Mouse (Mus musculus) layer of hippocampus, postnatal 25 days (tissue): ENCODE results near the gene Rhbdd3. TPM values are rescaled to one million over a fixed set of nuclear protein-coding genes. Genes with fewer than 3 reads are reported as not detected.

Source experiments
- DNase-seq, 2 experiments: peaks; one replicate each; pipeline ENCODE4 v3.0.0; 2022; ENCODE audit warnings: mixed read lengths in 2 of 2, low spot score in 1 of 2; ENCODE audit errors: extremely low spot score in 1 of 2
- total RNA-seq, 2 experiments: library from RNA; stranded (reverse); gene quantifications; 2 replicates each; pipeline ENCODE4 v1.2.3; 2021

Gene Rhbdd3
- total RNA-seq, 2 experiments from 2014 or later = 20.7 to 23.6 TPM

DNA sequence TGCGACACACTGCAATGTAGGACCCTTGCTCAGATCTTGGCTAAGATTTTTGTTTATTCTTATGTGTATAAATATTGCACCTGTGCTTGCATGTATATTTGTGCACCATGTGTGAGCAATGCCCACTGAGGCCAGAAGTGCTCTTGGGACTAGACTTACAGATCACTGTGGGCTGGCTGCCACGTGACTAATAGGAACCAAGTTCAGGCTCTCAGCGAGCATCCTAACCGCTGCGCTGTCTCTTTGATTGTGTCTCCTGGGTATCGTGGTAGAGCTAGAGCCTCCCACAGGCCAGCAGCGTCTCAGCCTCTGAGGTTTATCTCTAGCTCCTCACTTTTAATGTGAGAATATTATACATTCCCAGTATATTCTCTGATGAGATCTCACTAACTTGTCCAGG is 14.9 kb downstream of the Rhbdd3 start:
- no peak for DNase-seq

DNA sequence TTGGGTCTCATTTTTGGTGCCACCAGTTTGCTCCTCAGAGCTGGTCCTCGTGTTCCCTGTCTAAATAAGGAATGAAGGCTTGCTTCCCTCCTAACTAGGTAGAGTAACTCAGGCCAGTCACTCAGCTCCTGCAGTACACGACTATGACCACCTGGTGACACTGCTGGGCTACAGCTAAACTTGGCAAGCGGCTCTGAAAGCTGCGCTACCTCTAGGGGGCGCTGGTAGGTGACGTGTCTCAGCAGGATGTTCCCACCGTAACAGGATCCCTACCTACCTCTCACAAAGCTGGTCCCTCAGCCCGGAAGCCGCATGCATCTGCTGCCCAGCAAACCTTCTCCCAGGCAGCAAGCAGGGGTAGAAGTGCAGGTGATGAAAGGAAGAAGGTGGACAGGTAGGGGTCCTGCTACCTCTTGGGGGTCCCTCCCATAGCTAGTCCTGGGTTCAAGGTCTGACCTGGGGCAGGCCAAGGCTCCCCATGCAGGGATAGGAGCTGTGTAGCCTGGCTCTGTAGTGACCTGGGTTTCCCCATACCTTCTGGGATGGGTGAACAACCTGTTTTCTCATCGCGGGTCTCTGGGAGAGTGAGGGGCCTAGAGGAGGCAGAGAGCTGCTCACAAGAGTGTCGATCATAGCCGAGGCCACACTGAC is 16.3 kb downstream of the Rhbdd3 start:
- DNase-seq = peak; percentile 87 to 96

GRCm38 (mm10) chr11:5125713-5126112 is 27.0 kb downstream of the Rhbdd3 start:
- no peak for DNase-seq

DNA sequence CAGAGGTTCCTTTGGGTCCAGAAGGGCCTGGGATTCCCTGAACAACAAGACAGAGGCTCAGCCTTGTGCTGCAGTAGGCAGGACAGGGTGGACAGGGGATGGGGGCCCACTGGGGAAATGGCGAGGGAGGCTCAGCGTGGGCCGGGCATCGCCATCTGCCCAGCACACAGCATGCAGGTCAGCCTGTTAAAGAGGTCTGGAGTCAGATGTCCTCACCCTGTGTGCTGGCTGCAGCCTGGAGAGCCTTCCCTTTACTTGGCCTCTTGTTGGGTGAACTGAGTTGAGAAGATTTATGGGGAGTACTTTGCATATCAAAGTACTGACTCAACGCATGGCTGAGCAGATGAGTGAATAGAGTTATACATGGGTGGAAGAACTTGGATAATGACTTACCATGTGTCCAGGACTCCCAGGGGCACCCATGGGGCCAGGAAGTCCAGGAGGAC is 30.3 kb downstream of the Rhbdd3 start:
- DNase-seq = no peak

- no peak for DNase-seq
Measured at GRCm38 (mm10) chr11:5130111-5130665, 31.5 kb downstream of the Rhbdd3 start.

DNA sequence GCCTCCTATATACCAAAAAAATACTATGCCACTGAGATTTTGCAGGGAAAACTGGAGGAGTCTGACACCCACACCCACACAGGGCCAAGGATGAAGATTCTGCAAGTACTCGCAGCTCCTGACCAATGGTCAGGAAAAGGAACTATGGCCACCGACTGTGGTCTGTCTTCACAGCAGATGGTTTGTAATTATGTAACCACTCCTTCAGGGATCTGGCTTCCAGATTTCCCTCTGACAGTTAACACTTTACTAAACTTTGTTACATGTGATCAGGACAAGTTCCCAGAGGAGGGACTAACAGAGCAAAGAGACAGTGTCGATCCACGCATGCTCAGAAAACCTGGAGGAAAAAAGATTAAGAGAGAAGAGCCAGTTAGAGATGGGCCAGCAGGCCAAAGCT is 34.0 kb downstream of the Rhbdd3 start:
- no peak for DNase-seq

- DNase-seq = no peak
Measured at GRCm38 (mm10) chr11:5135914-5136313, 37.2 kb downstream of the Rhbdd3 start.

GRCm38 (mm10) chr11:5138642-5139041 is 39.9 kb downstream of the Rhbdd3 start:
- DNase-seq = no peak

DNA sequence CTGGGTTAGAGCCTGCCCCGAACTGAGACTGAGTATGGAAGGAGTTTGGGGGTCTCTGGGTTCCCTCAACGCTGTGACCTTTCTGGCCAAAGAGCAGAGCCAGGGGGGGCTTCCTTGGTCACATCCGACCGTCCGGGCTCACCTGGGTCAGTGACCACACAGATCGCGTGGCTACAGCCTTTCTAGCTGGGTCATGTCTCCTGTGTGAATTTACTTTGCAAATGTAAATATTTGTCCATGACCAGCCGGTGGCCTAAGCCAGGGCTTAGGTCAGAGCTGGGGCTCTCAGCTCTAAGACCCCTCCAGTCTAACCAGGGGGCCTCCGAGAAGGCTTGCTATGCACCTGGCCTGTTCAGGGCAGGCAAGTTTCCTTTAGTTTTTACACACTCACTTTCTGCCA is 40.6 kb downstream of the Rhbdd3 start:
- DNase-seq = no peak

DNA sequence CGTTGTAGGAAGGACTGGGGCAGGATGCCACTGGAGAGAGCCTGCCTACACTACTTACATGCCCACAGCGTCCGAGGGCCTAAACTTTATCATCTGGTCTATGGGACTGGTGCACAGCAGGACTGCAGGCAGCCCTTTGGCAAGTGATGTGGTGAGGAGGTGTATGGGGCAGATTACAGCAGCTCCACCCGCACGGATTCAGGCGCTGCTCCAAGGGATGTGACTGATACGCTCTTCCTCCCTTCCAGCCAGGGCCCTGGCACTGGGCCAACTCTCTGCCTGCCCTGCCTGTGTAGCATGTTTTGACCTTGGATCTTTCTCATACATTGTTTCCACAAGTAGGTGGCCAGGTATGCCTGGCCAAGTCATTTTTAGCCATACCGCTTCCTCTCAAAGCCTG is 41.9 kb downstream of the Rhbdd3 start:
- DNase-seq = peak in 1 of 2 experiments; percentile 31

DNA sequence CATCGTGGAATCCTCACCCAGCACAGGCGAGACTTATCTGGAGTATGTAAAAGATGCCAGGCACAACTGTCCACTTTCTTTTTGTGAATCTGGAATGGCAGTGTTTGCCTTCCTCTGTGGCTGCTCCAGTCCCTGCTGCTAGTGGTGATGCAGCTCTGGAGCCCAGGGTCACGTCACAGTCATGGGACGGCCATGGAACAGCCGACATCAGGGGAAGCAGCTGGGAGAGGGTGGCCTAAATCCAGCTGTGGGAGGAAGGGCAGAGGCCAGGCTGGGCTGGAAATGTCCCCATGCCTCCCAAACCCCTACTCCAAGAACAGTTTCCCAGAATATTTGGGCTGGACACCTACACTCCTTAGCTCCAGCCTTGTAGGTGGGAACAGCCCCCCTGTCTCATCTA is 42.5 kb downstream of the Rhbdd3 start:
- no peak for DNase-seq

DNA sequence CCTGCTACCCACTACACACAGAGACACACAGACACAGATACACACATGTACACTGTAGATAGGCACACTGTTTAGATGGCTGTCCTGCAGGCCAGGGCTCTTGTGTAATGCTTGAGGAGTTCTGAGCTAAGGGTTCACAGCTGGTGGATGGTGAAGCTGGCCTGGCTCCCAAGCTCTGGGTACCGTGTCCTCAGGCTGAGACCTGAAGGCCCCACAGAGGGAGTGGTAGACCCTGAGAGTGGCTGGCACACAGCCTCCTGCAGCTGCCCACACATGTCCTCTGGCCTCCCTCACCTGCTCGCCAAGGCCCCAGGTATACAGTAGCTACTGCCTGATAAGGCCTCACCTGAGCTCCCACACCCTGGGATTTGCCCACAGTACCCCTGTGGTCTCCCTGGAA is 43.2 kb downstream of the Rhbdd3 start:
- no peak for DNase-seq

GRCm38 (mm10) chr11:5145600-5145999 is 46.9 kb downstream of the Rhbdd3 start:
- DNase-seq = no peak

DNA sequence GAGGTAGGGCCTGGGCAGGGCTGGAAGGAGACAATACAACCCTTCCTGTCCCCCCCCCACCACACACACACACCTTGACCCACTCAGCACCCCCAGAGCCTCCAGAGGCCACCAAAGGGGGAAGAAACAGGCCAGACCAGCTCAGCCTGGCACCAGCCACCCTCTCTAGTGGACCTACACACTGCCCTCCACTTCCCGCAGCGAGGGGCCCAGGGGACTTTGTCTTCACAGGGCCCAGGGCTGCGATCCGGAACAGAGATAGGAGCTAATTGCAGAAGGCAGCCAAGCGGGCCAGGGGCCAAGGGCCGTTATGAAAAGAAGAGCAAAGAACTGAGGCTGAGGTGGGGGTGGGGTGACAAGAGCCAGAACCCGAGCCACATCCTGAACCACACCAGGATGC is 50.5 kb downstream of the Rhbdd3 start:
- no peak for DNase-seq

GRCm38 (mm10) chr11:5149955-5150354 is 51.2 kb downstream of the Rhbdd3 start:
- DNase-seq = no peak

DNA sequence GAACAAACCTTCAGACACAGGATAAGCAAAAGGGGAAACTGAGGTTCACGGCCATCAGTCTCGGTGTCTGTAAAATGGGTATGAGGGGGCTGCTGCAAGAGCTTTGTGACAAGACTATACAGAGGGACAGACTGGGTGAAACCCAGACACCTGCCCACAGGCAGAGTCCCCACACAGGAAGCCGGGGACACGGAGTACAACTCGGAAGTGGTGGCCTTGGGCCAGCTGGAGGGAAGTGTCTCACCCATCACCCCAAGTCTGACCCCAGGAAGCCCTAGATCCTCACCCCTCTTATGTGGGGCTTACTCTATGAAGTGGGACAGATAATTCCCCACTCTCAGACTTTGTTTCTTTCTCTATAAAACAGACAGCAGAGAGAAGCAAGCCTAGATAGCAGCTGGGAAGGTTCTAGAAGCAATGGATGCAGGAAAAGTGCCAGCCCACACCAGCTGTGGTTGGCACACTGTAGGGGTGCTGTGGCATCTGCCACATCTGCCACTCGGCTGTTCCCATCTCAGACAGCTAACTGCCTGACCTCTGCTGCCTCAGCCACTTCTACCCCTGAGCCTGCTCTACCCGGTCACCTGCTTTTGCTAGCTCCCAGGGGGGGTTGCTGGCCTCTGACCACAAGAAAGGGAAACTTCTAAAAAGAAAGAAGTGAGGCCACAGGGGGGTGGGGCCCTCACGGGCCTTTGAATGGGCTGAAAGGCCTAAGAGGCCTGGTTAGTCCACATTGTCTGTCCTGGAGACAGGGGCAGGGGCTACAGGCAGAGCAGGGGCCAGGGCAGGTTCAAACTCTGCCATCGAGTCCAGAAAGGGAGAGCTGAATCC is 51.9 kb downstream of the Rhbdd3 start:
- DNase-seq = no peak

DNA sequence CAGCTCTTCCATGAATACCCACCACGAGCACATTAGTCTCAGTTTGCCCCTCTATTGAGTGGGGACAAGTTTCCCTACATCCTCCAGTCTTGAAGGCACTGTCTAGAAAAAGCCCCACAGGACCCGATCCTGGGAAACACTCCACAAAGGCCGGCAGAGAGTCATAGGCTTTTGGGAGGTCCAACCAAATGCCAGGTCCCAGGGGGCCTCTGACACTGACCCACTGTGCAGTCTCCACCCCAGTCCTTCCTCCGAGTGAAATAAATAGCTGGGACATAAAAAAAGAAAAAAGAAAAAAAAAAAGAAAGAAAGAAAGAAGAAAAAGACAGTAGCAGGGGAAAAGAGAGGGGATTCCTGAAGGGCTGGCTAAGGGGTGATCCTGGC is 52.5 kb downstream of the Rhbdd3 start:
- DNase-seq = no peak

- DNase-seq = no peak
Measured at GRCm38 (mm10) chr11:5151680-5152337, 53.1 kb downstream of the Rhbdd3 start, which contains the start of gene Emid1. Gene Emid1, minus strand, starts transcription at chr11:5152257.

GRCm38 (mm10) chr11:5154961-5155805 is 56.5 kb downstream of the Rhbdd3 start:
- DNase-seq = no peak
